Mouse (Mus musculus): ENCODE measurements at regions not wholly inside any gene's neighbourhood (a gene's known extent, or its start where the extent isn't known, plus 50 kb on each side); places are given as distances from the start of the nearest gene placed in this dataset.
A peak's percentile ranks its signal among the peaks of the same experiment; 100 is the strongest.

DNA sequence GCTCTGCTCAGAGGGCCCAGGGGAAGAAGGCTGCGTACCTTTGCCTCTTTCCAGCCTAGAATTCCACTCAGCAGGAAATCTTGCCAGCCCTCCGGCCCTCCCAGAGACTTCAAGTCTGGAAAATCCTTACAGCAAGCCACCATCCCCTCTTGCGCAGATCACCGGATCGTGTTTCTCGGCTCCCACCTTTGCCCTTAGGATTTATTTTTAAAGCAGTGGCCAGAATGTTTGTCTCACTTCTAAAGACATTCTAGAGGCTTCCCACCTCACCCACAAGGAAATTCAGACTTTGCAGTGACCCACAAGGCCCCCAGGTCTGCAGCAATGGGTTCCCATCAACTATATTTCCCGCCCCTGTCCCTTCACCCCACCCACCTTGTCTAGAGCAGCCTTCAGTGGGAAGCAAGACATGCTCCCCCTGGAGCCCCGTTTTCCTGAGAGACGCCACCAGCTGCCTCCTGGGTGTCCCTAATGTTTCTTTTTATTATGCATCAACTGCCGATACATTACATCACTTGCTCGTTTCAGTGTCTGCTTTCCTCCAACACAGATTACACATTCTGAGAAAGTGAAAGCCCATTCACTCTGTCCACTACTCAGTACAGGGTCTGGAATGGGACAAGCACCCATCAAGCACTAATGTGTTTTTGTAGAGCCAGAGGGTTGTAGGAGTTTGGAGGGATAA lies 65.0 kb upstream of the Klf3 start:
- peak; percentile 27 for DNase-seq (ENCODE audit: extremely low spot score, low spot score)
- Histone ChIP-seq H3K36me3 (replicated peaks) (no peaks in the 10 kb centered on the region), H3K4me3 (peak overlapping the region; percentile 30), H3K27me3 (ENCODE audit: poor library complexity, severe bottlenecking) (no peaks in the 10 kb centered on the region), H3K27ac (peak overlapping the region; percentile 87), H3K9me3 (no peaks in the 10 kb centered on the region), H3K4me1 (peaks cover 49% of the 10 kb centered on the region)
- WGBS = 15% methylated on average over 11 of the region's 11 CpGs

DNA sequence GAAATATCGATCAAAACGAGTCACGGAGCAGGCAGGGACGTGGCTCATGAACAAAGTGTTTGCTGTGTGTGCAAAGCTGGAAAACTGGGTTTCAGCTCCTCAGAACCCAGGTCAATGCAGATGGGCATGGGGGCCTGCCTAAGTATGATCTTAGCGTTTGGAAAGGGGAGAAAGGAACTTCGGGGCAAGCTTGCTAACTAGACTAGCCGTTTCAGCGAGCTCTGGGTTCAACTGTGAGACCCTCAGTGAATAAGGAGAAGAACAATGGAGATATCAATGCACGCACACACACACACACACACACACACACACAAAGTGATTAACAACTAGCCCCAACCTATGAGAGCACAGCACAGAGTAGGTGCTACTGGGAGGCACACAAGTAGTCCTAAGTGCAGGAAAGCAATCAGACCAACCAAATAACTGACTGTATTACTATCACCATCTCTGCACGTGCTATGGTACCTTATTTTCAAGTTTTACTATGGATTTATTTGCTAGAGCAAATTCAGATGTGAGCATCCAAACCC lies 64.3 kb upstream of the Klf3 start:
- Histone ChIP-seq H3K36me3 (replicated peaks) (no peaks in the 10 kb centered on the region), H3K27me3 (ENCODE audit: poor library complexity, severe bottlenecking) (no peaks in the 10 kb centered on the region), H3K9me3 (no peaks in the 10 kb centered on the region), H3K4me1 (peaks cover 49% of the 10 kb centered on the region), H3K4me3 (peak overlapping the region; percentile 30), H3K27ac (peak overlapping the region; percentile 87)
- DNase-seq (ENCODE audit: extremely low spot score, low spot score) = peak; percentile 36
- WGBS = 25% methylated on average over 10 of the region's 10 CpGs

DNA sequence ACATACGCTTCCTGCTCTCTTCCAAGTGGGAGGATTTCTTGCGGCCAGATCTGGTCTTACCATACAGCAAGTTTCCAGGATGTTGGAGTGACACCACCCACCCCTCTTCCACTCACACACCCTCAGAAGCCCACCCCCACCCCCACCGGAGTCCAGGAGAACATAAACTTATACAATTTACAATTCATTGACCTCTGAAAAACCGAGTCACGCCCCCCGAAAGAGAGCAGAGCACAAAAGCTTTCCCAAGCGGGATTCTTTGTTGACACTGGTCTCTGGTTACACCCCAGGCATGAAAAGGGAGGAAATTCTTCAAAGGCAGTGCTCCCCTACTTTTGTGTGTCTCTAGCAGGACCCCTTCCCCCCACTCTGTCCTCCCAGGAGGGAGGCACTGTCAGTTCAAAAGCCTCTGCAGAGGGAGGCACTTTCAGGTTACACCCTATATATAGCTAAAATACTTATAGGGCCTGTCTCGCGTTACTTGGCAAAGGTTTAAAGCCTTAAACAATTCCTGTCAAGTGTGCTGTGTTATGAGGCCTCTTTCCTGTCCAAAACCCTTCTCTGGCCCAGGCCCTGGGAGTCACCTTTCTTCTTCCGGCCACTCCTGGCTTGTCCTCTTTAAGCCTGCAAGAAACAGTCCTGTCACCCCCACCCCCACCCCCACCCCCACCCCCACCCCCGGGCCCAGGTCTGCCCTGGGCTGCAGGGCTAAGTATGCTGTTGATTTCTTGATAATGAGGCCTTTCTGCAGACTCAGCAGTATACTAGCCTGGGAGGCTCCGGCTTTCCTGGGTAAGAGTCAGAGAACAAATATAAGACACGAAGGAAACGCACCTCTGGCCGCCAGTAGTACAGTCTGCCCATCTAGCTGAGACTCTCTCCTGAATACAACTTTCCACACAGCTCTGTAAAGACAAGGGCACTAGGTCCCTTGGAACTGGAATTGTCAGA lies 63.6 kb upstream of the Klf3 start:
- H3K4me3 ChIP-seq = peak overlapping the region; percentile 30
- DNase-seq (ENCODE audit: extremely low spot score, low spot score) = peak; percentile 69
- H3K27me3 ChIP-seq (ENCODE audit: poor library complexity, severe bottlenecking) = no peaks in the 10 kb centered on the region
- H3K9me3 ChIP-seq = no peaks in the 10 kb centered on the region
- peak overlapping the region; percentile 87 for H3K27ac ChIP-seq
- no peaks in the 10 kb centered on the region for H3K36me3 ChIP-seq (replicated peaks)
- 6% methylated on average over 15 of the region's 15 CpGs for WGBS
- peaks cover 49% of the 10 kb centered on the region for H3K4me1 ChIP-seq

DNA sequence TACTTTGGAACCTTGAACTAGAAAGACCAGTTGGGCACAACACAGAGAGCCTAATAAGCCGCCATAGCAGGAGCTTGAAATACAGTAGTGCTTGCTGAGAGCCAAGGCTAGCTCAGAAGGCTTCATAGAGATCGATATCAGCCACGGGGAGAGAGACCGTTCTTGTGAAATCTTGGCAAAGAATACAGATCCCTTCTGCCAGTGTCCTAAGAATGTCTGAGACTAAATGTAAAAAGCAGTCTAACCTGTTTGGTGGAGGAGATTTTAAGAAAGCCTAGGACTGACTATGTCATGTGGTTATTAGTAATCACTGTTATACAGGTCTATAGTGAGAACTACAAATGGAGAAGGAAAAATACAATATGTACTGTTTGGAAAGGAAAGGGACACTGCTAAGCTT lies 59.1 kb upstream of the Klf3 start:
- Histone ChIP-seq H3K4me1 (peaks cover 41% of the 10 kb centered on the region), H3K4me3 (no peak overlapping the region), H3K27me3 (ENCODE audit: poor library complexity, severe bottlenecking) (no peaks in the 10 kb centered on the region), H3K9me3 (no peaks in the 10 kb centered on the region), H3K36me3 (replicated peaks) (no peaks in the 10 kb centered on the region), H3K27ac (no peak overlapping the region)
- whole genome bisulfite sequencing = 91% methylated on average over 4 of the region's 4 CpGs
- DNase-seq (ENCODE audit: extremely low spot score, low spot score) = no peak

DNA sequence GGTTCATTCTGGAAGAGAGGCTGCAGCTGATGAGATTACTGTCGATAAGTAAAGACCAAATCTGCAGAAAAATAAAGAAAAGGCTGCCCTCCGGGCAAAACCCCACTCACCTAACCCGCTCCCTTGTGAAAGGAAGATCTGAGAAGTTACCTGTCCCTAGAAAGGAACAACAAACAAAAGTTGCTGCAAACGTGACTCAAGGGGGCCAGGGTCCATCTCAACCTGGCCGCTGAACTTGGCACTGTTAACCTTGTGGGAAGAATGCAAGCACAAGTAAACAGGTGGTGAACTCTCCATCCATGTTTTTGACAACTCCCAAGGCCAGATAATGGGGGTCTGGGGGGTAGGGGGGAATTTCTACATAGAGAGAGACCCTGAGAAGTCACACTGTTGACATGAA lies 58.7 kb upstream of the Klf3 start:
- H3K36me3 ChIP-seq (replicated peaks) = no peaks in the 10 kb centered on the region
- H3K27me3 ChIP-seq (ENCODE audit: poor library complexity, severe bottlenecking) = no peaks in the 10 kb centered on the region
- H3K4me3 ChIP-seq = no peak overlapping the region
- H3K27ac ChIP-seq = no peak overlapping the region
- no peak for DNase-seq (ENCODE audit: extremely low spot score, low spot score)
- no peaks in the 10 kb centered on the region for H3K9me3 ChIP-seq
- H3K4me1 ChIP-seq = peaks cover 40% of the 10 kb centered on the region
- 89% methylated on average over 5 of the region's 5 CpGs for WGBS

DNA sequence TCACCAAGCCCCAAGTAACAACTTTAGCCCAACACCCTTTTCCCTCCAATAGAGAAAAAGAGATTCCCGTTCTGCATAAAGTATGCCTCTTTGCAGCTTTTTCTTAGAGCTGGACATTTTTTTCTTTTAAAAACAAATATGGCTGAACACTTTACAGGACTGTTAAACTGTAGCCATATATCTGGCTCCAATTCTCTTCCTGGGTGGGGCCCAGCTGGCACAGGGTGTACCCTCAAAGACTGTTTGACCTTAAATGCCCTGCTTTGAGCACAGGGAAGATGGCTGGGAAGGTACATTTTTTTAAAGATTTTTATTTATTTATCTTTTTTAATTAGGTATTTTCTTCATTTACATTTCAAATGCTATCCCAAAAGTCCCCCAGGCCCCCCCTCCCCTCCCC lies 55.7 kb upstream of the Klf3 start:
- DNase-seq (ENCODE audit: extremely low spot score, low spot score) = no peak
- WGBS = 72% methylated on average over 1 of the region's 1 CpGs
- no peaks in the 10 kb centered on the region for H3K9me3 ChIP-seq

DNA sequence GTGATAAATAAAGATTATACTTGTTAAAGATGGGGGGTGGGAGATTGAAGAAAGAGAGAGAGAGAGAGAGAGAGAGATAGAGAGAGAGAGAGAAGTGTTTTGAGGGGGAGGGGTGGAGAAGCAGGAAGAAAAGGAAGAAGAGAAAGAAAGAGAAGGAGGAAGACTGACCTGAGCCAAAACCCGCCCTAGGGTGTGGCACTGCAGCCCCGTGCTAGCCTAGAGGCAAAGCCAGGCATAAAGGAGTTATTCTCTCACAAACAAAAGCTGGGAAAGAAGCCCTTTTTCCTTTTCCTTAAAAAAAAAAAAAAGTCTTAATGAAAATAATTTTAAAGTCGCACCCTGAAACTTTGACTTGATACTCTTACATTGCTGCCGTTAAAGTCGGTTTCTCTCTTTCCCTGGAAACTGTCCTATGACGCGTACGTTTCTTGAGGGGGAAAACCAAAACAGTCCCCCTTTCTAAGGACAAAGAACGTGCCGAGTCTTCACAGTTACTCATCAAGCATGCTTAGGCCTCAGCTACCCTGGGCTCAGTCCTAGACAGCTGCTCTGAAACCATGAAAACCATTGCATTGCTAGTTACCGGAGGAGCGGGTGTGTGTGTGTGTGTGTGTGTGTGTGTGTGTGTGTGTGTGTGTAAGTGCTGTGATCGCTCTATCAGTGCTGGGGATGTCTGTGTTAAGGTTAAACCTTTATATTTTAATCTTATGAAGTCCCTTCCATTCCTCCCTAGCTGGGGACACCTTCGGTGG lies 53.6 kb upstream of the Klf3 start:
- no peaks in the 10 kb centered on the region for H3K36me3 ChIP-seq (replicated peaks)
- H3K4me1 ChIP-seq = peaks cover 28% of the 10 kb centered on the region
- no peaks in the 10 kb centered on the region for H3K9me3 ChIP-seq
- H3K27ac ChIP-seq = peak overlapping the region; percentile 20; the same call in 1 of the 2 replicates
- H3K27me3 ChIP-seq (ENCODE audit: poor library complexity, severe bottlenecking) = no peaks in the 10 kb centered on the region
- DNase-seq (ENCODE audit: extremely low spot score, low spot score) = no peak
- H3K4me3 ChIP-seq = no peak overlapping the region
- WGBS = 68% methylated on average over 14 of the region's 14 CpGs

More for the DNA sequence above, 55.7 kb upstream of the Klf3 start:
- Histone ChIP-seq H3K27ac (no peak overlapping the region), H3K36me3 (replicated peaks) (no peaks in the 10 kb centered on the region), H3K27me3 (ENCODE audit: poor library complexity, severe bottlenecking) (no peaks in the 10 kb centered on the region), H3K4me3 (no peak overlapping the region), H3K4me1 (peaks cover 20% of the 10 kb centered on the region)

DNA sequence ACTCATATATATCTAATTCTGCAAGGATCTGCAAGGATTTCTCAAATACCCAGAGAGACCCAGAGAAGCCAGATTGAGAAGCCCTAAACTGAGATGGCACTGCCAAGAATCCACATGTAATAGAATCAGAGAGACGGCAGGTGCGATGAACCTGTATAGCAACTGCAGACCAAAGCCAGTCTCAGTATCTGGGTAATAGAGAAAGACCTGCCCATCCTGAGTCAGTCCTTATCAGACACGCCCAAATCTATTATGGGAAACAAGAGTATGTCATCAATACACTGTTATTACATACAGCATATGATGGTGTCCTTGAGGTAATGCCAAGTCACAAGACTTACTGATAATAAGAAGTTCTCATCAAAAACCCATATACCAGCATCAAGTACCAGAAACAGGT lies 52.8 kb upstream of the Klf3 start:
- WGBS = 90% methylated on average over 3 of the region's 3 CpGs
- Histone ChIP-seq H3K4me1 (peaks cover 28% of the 10 kb centered on the region), H3K9me3 (no peaks in the 10 kb centered on the region)

DNA sequence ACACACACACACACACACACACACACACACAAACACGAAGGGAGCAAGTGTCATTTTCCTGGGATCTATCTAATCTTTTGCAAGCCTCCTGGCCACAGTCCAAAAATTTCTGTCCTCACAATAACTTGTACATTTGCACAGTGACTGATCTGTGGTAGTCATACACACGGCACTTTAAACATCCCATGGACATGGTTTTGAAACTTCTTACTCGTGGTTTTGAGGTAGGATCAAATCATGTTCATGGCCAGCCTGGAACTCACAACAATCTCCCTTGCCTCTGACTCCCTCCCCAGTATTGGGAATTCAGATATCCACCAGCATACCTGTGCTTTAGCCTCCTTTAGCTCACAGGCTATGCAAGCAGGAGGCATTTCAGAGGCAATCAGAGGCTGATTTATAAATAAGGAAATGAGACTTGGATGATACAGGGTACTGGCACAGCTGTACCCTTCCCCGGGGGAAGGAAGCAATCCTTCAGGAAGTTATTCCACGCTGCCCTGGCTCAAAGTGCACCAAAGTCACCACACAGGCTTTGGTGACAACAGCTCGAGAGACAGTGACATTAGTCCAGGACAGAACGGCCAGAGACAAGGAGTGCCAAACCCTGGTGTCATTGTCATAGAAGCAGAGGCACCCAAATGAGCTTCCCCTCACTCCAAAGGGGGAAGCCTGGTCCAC lies 52.1 kb upstream of the Klf3 start:
- H3K4me3 ChIP-seq = no peak overlapping the region
- H3K9me3 ChIP-seq = no peaks in the 10 kb centered on the region
- peaks cover 28% of the 10 kb centered on the region for H3K4me1 ChIP-seq
- no peak for DNase-seq (ENCODE audit: extremely low spot score, low spot score)
- WGBS = 76% methylated on average over 7 of the region's 7 CpGs
- no peak overlapping the region for H3K27ac ChIP-seq
- no peaks in the 10 kb centered on the region for H3K36me3 ChIP-seq (replicated peaks)
- no peaks in the 10 kb centered on the region for H3K27me3 ChIP-seq (ENCODE audit: poor library complexity, severe bottlenecking)

More for the DNA sequence above, 52.8 kb upstream of the Klf3 start:
- no peak for DNase-seq (ENCODE audit: extremely low spot score, low spot score)
- Histone ChIP-seq H3K36me3 (replicated peaks) (no peaks in the 10 kb centered on the region), H3K4me3 (no peak overlapping the region), H3K27me3 (ENCODE audit: poor library complexity, severe bottlenecking) (no peaks in the 10 kb centered on the region), H3K27ac (no peak overlapping the region)

DNA sequence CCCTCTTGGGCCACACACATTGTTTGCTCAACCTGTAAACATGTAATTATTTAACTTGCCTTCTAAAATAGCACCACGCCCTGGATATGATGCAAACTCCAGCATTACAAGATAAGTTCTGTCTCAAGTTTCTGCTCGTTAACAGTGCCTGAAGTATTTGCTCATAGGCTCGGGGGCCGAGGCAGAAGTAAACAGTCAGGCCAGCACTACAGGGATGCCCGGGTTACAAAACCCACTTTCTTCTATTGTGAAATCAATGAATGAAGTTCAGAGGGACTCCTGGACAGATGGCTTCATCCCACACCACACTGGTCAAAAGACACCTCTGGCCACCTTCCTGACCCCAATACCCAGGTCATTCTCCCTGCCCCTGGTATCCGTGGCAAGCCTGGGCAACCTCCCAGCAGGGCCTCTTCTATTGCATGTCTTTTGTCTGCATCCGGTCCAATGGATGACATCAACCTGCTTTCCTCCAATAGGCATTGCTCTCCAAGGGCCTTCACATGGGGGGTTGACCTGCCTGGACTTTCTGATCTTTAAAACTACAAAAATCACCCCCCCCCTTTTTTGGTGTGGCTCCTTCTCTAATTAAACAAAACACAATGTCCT lies 49.9 kb upstream of the Klf3 start:
- H3K36me3 ChIP-seq (replicated peaks) = no peaks in the 10 kb centered on the region
- DNase-seq (ENCODE audit: extremely low spot score, low spot score) = no peak
- H3K4me1 ChIP-seq = peaks cover 14% of the 10 kb centered on the region
- no peak overlapping the region for H3K27ac ChIP-seq
- no peak overlapping the region for H3K4me3 ChIP-seq
- no peaks in the 10 kb centered on the region for H3K9me3 ChIP-seq
- no peaks in the 10 kb centered on the region for H3K27me3 ChIP-seq (ENCODE audit: poor library complexity, severe bottlenecking)
- 68% methylated on average over 7 of the region's 7 CpGs for WGBS

All from forebrain, embryonic 10.5 days (tissue).